Mouse (Mus musculus) mature B cell (primary cell): Measurements from ENCODE around the gene Rnf220.

Source experiments
- in situ Hi-C: fragments of 300-500 bp; cut with MboI; formaldehyde crosslinking; loops from 2 replicates; pipeline ENCODE4 v1.14.3; 2019

The Rnf220 gene

DNA sequence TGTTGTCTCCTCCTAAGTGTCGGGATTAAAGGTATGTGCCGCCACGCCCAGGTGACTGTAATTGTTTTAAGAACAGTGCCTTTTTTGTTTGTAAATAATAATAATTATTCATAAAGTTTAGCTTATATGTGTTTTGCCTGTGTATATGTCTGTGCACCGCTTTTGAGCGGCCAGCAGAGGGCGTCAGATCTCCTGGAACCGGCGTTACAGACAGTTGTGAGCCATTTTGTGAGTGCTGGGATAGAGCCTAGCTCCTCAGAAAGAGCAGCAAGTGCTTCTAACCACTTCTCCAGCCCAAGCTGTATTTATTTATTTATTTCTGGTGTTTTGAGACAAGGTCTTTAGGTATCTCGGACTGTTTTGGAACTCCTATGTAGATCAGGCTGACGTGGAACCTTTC is 266.5 kb downstream of the Rnf220 start:
- in situ Hi-C loops = no loop called here

DNA sequence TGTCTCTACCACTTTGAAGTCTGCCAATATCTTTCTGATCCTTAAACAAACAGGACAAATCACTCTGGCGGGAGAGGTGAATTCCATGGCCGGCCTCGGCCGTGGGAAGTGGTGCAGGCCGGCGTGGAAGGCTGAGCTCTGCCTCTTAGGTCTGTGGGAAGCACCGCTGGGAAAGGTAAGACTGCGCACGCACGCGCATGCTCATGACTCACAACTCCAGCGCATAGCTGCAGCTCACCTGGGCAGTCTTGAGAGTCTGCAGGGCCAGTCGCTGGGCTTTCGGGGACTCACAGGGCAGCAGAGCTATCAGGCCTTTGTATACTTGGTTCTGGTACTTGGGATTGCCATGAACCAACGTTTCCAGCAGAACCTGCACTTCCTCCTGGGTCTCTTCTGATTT is 267.3 kb downstream of the Rnf220 start:
- in situ Hi-C loops = no loop called here

DNA sequence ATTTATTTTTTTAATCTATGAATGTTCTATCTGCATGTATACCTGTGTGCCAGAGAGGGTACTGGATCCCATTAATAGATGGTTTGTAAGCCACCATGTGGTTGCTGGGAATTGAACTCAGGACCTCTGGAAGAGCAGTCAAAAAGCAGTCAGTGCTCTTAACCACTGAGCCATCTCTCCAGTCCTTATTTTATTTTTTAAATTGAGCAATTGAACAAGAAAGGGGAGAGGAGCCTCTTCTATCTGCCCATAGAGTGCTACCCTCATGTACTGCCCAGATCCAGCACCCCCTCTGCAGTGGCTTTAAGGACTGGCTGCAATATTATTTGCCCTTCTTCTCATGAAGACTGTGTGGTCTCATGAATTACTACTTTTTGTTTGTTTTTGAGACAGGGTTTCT is 271.6 kb downstream of the Rnf220 start:
- in situ Hi-C loops = no loop called here

GRCm38 (mm10) chr4:117224122-117224521 is 272.7 kb downstream of the Rnf220 start:
- in situ Hi-C loops = no loop called here

GRCm38 (mm10) chr4:117223001-117223400 is 273.9 kb downstream of the Rnf220 start:
- in situ Hi-C loops = no loop called here

- in situ Hi-C loops = no loop called here
Observed at GRCm38 (mm10) chr4:117221836-117222235, 275.0 kb downstream of the Rnf220 start.
